Mouse (Mus musculus): Measurements from ENCODE around the gene Adamts14. TPM values are rescaled to one million over a fixed set of nuclear protein-coding genes. Genes with fewer than 3 reads are reported as not detected.

The Adamts14 gene
- total RNA-seq, 2 experiments from 2014 or later = 1.8 TPM

DNA sequence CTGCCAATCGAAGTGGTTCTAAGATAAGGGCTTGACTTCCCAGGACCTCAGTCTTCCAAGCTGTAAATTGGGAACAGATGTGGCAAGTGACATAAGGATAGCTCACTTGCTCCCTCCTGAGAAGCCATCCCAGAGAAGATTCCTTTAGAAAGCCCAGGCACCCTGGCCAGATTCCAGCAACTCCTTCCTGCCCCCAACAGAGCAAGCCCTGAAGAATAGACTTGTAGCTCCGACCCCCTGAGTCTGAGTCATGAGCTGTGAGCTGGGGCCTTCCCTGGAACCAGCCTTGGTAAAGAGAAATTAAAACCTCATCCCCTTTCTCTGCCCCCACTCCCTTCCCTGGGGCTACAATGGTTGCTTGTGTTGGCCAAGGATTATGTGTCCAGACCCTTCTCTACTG, 1.3 kb upstream of the Adamts14 start:
- no peak for DNase-seq

DNA sequence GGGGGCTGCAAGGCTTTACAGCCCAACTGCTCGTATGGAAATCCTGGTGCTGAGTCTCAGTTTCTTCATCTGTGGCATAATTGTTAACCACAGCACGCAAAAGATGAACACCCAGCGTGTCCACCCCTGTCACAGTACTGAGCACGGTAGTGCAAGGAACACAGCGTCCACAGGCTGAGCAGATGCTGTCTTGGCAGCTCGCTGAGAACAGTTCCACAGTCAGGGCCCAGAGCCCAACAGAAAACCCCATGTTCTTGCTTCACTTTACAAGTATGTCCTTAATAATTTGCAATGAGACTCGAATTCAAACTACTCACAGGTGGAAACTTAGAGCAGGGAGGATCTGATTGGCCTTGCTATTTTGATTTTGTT, 592 bp upstream of the Adamts14 start:
- peak; percentile 38 for DNase-seq

DNA sequence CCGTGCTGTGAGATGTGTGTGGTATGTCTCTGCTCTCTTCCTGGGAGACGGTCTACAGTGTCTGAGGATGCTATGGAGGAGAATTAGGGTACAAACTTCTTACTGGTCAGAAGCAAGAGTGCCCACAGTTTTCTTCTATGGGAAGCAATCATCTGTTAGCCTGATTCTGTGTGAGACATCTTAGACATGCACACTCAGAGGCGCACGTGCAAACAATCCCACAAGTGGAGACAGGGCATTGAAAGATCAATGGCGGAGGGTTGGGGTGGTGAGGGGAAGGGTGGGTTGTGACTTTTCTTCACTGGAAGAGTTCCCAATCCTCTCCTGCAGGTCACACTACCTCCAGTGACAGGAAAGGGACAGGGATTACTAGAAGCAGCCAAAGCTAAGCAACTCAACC, 607 bp downstream of the Adamts14 start:
- no peak for DNase-seq

DNA sequence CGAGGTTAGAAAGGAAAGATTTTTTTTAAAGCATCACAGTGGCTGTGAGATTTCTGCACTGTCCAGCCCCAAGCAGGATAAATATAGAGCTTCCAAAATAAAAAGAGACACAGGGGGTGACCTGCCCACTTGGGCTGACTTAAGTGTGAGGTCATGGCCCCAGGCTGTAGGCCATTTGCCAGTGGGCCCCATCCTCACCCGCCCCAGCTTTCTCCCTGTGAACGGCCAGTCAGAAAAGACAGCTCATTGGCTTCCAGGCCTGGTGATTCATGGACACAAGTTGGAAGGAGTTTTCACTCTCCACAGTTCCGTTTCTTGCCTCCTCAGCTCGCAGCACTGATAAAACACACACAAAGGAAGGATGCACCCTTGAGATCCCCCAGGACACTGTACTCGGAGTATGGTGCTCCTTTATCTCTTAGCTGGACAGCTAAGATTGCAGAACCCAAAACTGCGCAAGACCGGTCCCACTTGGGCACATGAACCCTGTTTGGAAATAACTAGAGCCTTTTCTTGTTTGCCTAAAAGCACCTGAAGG, 1.1 kb downstream of the Adamts14 start:
- no peak for DNase-seq

DNA sequence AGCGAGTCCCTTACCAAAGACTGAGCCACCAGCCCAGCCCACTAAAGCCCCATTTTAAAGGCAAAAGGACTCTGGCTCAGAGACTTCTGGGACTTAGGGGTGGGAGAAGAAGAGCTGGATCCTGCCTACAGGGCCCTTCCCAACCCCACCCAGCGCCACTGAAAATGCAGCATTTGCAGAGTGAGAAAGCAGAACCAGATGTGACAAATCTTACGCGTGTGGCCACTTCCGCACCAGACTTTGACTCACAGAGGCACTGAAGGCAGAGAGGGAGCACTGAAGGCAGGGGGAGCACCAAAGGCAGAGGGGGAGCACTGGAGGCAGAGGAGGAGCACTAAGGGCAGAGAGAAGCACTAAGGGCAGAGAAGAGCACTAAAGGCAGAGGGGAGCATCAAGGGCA, 5.9 kb downstream of the Adamts14 start:
- no peak for DNase-seq

DNA sequence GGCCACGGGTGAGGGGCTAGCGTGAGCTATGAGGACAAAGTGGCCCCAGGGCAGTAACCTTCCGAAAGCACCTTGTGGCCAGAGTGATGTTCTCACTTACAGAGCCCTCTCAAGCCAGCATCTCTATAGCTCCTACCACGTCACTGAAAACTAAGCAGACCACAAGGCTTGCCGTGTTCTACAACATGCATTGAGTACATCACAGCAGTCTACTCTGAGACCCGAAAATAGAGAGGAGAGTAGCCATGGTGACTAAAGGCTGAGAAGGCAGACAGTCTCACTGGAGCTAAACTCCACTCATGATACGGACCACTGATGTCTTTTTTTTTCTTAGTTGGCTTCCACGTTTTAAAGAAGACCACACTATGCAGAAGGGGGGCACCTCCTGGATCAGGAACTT, 9.6 kb downstream of the Adamts14 start:
- DNase-seq = no peak

DNA sequence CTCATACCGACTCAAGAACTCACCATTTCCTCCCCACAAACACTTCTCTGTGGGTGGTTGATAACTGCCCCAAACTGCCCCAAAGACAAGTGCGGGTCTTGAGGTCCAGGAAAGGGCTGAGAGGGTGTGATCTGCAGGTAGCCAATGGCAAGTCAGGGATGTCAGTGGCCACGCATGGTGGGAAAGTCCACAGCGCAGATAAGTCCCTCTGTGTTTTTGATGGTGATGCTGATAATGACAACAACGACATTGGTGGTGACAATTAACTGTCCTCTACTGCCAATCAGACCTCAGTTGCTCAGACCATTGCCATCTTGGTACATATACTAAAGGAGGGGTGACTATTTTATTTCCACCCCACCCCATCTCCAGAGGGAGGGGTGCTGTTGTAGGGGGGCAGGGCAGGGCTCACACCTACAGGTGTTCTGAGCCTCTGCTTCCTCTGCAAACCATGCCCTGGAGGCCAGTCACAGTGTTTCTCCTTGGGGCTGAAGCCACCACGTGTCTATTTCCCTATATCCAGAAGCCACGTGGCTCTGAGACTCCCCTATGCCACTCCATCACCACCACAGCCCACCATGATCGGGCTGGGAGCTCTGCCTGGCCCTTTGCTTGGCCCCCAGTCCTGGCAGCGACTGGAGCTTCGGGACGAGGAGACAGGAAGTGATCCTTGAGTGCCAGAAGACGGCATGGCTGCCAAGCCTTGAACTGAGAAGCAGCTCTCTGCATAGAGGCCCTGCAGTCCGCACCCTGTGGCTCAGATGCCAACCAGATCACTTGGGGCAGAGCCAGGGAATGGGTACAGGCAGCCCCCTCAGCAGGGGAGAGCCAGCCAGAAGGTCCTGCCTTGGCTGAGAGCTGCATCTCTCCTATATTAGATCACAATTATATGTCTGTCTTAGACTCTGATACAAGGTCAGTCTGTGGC, 11.7 kb downstream of the Adamts14 start:
- no peak for DNase-seq

DNA sequence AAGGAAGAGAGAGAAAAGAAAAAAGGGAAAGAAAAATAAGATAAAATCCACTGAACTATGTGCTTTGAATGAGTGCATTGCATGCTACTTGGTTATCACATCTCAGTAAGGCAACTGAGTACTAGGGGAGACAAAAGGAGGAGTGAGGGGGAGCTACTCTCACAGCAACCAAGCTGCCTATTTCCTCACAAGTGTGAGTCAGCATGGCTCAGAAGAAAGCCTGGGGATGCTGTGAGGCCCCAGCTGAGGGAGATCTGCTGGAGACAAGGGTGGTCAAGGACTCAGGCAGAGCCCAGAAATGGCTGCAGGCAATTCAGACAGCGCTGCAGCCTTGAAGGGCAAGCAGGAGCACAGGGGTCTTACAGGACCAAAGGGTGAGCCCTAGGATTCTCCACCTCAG, 15.1 kb downstream of the Adamts14 start:
- DNase-seq = no peak

DNA sequence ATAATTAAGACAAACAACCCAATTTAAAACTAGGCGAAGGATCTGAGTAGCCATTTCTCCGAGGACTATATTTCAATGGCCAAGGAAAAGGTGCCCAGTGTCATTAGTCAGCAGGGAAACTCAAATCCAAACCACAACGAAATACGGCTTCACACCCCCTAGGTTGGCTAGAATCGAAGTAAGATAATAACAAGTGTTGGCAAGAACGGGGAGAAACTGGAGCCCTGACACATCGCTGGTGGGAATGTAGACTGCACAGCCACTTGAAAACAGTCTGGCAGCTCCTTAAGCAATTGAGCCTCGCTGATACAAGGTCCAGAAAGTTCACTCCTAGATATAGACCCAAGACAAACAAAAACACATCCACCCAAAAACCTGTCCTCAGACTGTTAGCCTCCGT, 16.6 kb downstream of the Adamts14 start:
- DNase-seq = no peak

DNA sequence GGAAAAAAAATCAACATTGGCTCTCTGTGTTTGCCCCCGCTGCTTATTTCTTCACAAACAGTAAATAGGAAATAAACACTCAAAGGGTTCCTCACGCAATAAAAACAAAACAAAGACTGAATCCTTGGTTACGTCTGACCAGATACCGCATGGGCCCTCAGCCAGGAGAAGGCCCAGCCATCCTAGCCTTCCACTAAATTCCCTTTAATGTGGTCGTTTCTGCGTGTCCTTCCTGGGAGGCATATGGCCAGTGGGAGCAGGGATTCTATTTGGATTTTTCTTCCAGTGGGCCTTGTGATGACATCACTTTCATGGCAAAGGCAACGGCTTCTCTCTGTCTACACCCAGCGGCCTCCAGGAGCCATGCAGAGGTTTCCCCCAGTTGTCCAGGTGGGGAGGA, 18.0 kb downstream of the Adamts14 start:
- no peak for DNase-seq

DNA sequence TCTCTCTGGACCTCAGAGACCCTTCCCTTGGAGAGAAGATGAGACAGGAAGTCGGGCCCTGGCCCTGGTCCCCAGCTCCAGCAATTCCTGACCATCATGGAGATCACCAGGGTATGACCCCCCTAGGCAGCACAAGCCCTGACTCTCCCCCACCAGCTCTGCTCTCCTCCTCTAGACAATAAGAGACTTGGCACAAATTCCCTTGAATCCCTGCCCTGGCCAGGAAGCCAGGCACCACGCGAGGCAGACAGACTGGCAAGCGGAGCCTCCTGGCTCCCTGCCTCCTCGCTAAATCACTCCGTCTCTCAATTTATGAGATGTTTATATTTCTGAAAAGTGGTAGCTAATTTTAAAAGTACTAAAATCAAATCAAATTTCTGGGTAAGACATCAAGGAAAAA, 18.5 kb downstream of the Adamts14 start:
- peak; percentile 56 to 57 for DNase-seq

DNA sequence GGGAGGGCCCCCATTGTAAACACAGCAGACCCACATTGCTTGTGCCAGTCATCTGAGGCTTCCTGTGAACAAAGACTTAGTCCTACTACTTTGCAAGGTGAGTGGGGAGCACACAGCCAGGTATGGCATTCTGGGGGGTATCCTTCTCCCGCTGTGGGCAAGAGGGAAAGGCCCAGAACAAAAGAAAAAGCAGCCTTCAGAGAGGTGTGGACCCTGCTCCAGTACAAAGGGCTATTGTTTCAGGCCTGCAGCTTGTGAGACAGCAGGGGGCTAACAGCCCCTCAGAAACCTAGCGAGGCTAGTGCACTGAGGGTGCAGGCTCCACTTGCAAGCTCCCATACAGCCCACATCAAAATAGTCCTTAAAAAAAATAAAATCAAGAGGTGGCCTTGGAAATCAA, 23.3 kb downstream of the Adamts14 start:
- no peak for DNase-seq

DNA sequence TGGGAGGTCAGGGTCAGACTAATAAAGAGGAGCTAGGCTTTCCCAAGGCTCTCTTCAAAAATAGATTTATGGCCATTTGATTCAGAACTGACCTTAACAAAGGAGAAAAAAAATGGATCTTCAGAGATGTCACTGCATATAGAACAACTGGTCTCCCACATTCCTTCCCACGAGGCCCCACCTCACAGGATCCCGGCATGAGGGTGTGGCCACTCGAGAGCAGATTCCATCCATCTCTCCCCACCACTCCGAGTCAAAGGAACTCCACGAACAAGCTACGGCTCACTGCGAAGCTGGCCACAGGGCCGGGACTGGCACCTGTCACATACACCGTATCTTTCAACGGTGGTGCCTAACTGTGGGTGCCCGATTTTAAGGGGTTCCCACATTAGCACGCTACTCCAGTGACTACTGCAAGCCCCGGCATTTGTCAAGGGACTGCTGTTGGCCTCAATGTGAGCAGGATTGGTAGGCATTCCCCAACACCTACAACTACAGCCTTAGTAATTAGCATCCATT, 24.6 kb downstream of the Adamts14 start:
- DNase-seq = no peak

DNA sequence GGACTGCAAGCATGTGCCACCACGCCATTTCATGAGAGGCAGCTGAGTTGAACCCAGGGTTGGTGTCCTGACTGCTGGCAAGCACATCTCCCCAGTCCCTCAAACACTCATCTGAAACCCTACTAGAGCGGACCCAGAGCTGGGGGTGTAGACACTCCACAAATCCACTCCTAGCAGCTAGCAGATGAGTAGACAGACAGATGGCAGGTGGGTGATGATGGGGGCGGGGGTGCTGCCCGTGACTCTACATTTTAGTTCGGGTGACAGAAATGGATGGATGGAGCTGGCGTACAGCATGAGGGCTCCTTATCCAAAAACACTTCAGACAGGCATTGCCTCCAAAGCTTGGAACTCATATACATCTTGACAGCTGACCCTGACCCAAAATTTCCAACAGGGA, 26.9 kb downstream of the Adamts14 start:
- peak; percentile 76 for DNase-seq

DNA sequence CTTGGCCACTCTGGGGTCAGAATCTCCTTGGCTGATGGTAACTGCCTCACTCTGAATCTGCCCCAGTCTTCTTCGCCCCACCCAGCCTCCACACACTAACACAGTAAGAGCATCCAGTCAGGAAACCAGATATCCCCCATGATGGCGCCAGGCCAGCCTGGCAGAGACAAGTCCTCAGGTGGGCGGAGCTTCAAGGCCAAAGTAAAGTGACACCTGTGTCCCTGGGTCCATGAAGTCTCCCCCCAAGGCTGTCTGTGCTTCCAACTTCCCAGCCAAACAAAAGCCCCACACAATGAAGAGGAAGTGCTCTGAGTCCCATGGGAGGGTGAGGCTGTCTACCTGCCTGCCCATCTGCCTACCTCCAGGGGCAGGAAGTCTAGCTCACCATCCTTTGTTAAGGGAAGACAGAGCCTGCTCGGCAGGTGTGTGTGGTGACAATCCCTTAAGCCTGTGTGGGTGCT, 31.2 kb downstream of the Adamts14 start:
- DNase-seq = no peak

DNA sequence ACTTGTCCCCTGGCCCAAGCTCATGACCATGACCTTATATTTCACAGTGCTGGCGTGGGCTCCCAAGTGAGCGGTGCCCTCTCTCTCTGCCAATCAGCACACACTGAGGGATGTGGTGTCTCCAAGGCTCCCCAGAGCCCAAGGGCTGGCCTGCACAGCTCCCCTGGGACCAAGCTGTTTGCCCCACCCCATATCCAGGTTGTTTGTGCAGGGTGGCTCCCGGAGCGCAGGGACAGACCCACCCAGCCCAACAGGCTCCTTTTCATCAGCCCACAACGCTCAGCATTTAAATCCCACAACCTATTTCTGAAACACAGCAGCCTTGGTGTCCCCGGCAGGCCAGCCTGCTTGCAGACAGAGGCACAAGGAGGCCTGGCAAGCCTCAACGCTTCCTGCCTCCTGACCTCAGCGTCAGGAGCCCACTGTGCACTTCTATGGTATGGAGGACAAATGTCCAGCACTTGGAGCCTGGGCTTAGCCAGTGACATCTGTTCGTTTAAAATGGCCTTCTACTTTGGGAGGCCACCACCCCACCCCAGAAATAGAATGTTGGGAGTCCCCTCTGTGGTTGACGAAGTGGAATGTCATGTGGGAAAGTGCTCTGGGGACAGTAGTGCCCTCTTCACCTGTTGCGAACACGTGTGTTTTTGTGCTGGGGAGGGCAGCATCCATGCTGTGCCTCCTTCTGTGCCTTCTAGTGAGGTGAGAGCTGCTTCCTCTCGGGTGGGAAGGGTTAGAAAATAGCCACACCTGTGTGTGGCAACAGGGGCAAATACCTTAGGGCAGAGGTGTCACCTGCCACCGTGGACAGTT, 32.9 kb downstream of the Adamts14 start:
- no peak for DNase-seq

DNA sequence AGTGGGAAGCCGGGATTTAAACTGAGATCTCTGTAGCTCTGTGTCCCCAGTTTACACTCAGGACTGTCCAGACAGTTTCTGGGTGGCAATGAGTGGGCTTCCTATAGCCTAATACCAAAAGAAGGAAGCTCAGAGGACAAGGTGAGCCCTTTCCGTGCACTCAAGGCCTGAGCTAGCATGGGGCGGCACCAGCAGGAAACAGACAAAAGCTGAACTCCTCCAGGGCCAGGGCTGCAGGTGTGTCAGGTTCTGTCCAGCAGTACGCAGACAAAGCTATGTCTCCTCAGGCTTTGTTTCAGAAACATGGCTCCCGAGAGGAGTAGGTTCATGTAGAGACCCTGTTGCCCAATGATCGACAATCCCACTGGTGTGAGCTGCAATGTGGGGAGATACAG, 35.9 kb downstream of the Adamts14 start:
- no peak for DNase-seq

DNA sequence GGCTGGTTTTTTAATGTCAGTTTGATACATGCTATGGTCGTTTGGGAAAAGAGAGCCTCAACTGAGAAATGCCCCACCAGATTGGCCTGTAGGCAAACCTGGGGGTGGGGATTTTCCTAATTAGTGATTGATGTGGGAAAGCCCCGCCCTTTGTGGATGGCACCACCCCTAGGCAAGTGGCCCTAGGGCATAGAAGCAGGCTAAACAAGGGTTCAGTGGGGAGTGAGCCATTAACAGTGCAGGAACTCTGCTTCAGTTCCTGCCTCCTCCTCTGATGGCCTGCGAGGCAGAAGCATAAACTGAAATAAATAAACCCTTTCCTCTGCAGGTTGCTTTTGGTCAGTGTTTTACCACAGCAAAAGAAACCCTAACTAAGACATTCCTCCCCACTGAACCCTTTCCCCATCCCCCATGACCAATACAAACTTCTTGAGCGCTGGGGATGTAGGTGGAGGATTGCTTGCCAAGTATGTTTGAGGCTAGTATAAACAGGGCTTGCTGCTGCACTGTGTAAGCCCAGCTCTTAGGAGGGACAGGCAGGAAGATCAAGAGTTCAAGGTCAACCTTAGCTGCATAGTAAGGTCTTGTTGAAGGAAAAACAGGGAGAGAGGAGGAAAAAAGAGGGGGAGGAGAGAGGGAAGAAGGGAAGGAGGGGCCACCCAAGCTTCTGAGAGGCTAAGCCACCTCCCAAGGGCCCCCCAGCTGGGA, 36.4 kb downstream of the Adamts14 start:
- no peak for DNase-seq

DNA sequence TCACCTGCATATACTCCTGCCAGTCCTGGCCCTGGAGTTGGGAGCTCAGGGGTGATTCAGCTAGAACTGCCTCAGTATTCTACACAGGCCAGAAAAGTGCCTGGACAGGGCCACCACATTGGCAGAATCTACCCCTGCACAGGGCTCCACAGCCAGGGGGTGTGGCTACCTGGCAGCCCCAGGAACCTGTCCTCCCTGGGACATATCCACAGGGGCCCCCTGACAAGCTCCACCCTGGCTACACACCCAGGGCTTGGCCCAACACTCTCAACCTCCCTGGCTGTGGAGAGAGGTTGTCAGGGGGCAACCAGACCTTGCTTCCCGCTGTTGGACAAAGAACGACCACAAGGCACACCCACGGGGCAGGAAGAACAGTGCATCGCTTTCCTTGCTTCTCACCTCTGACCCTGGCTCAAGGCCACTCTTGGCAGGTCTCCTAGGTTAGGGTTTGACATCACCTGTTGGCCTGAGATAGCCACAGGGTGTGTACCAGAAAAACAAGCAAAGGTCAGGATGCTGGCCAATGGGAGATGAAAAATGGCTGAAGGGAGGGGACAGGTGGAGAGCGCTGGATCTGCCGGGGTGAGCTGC, 37.5 kb downstream of the Adamts14 start:
- no peak for DNase-seq

DNA sequence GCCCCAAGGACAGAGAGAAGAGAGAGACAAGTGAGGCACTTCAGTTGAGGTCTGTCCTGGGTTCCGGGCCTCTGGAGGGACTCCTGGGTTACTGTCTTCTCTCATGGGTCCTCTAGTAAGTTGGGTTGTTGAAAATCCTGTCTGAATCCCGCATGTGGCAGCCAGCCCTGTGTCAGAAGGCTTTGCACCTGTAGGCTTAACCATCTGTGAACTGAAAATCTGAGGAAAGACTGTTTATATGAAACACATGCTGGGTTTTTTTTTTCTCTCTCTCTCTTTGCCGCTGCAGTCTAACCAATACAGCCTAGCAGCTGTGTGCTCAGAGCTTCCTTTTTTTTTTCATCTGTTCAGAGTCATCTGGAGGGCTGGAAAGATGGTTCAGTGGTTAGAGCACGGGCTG, 38.9 kb downstream of the Adamts14 start:
- DNase-seq = no peak

DNA sequence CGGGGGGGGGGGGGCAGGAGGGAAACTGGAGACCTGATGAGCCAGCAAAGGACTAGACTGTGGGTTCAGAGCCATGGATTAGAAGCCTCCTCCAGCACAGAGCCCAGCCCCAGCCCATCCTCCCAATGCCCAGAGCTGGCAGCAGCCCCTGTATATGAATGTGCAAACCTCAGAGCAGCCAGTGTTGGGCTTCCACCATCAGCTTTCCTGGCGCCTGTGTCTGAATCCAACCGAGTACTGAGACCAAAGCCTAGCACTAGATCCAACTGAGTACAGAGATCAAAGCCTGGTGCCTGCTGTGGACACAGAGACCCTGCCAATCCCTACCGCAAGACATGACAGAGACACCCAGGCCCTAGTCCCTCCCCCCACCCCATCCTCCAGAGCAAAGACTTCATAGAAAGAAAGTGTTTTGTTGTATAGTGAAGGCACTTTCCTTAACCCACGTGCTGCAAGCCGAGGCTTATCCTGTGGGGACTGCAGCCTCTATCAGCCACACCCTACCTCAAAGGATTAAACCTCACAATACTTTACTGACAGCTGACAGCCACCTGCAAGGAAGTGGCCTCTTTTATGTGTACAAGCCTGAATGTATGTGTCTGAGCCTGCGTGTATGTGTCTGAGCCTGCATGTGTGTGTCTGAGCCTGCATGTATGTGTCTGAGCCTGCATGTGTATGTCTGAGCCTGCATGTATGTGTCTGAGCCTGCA, 40.2 kb downstream of the Adamts14 start:
- no peak for DNase-seq

Measured in layer of hippocampus, postnatal 36 days (tissue).